Mouse (Mus musculus) limb, embryonic 15.5 days (tissue): ENCODE measurements around the gene Dixdc1. TPM values are rescaled to one million over a fixed set of nuclear protein-coding genes. Genes with fewer than 3 reads are reported as not detected.

Experiments
- ATAC-seq: fragments of 200-750 bp; cut with Nextera tagmentation; 2 replicates; pipeline ENCODE4 v1.8.0; 2017; ENCODE audit warnings: low read depth, moderate TSS enrichment; ENCODE audit not compliant: insufficient number of reproducible peaks, low FRiP score, low TSS enrichment
- H3K27ac ChIP-seq: fragments of 300-500 bp; sonication (generic); 2 replicates; pipeline ENCODE4 v1.5.1; 2015; ENCODE audit warnings: moderate library complexity, mild to moderate bottlenecking, inconsistent platforms
- H3K27me3 ChIP-seq: fragments of 300-500 bp; sonication (generic); 2 replicates; pipeline ENCODE4 v1.6.1; 2015; ENCODE audit warnings: inconsistent platforms
- H3K36me3 ChIP-seq: fragments of 300-500 bp; sonication (generic); 2 replicates; pipeline ENCODE4 v1.6.1; 2015; ENCODE audit warnings: inconsistent platforms
- H3K4me1 ChIP-seq: fragments of 300-500 bp; sonication (generic); 2 replicates; pipeline ENCODE4 v1.6.1; 2015; ENCODE audit warnings: inconsistent platforms
- H3K4me2 ChIP-seq: fragments of 300-500 bp; sonication (generic); 2 replicates; pipeline ENCODE4 v1.6.1; 2015; ENCODE audit warnings: mild to moderate bottlenecking, inconsistent platforms
- H3K4me3 ChIP-seq: fragments of 300-500 bp; sonication (generic); 2 replicates; pipeline ENCODE4 v1.5.1; 2015; ENCODE audit warnings: mild to moderate bottlenecking, inconsistent platforms
- H3K9ac ChIP-seq: fragments of 300-500 bp; sonication (generic); 2 replicates; pipeline ENCODE4 v1.6.1; 2015; ENCODE audit warnings: inconsistent platforms
- H3K9me3 ChIP-seq: fragments of 300-500 bp; sonication (generic); 2 replicates; pipeline ENCODE4 v1.6.1; 2016; ENCODE audit warnings: inconsistent platforms
- WGBS: fragments of 180-500 bp; shearing (Covaris S2); methylation state at CpG from one replicate; pipeline ENCODE4 v1.1.7; 2015; 5-methylcytosine and 5-hydroxymethylcytosine counted together
- polyA plus RNA-seq: library from polyadenylated mRNA; unstranded; fragments of >200 nt; fragmentation: Nextera tagmentation; extraction: Ambion mirVana; gene quantifications from 2 replicates; pipeline ENCODE4 v1.2.1, GENCODE M21; 2015

Dixdc1 gene
- polyA plus RNA-seq, 1 experiment from 2014 or later, result 14.1 TPM

GRCm38 (mm10) chr9:50722451-50722911, 16.8 kb downstream of the Dixdc1 start:
- H3K36me3 ChIP-seq, result no peaks in the 10 kb centered on the region; the same call in 1 of the 2 replicates
- H3K4me1 ChIP-seq, result peaks cover 50% of the 10 kb centered on the region
- WGBS, result 46% methylated on average over 8 of the region's 8 CpGs
- H3K27me3 ChIP-seq, result no peaks in the 10 kb centered on the region
- H3K27ac ChIP-seq, result no peak overlapping the region
- H3K4me2 ChIP-seq, result no peak overlapping the region
- no peak for ATAC-seq
- H3K9ac ChIP-seq, result no peak overlapping the region
- H3K9me3 ChIP-seq, result no peaks in the 10 kb centered on the region
- no peak overlapping the region for H3K4me3 ChIP-seq

GRCm38 (mm10) chr9:50721061-50721460, 18.3 kb downstream of the Dixdc1 start:
- 0 out of 2 replicates have a peak overlapping the region, but pooled peaks have one; percentile 5 for H3K4me2 ChIP-seq
- no peak for ATAC-seq
- H3K4me1 ChIP-seq, result peaks cover 37% of the 10 kb centered on the region
- no peak overlapping the region for H3K4me3 ChIP-seq
- H3K27ac ChIP-seq, result 0 out of 2 replicates have a peak overlapping the region, but pooled peaks have one; percentile 17
- 18% methylated on average over 12 of the region's 12 CpGs for WGBS
- no peaks in the 10 kb centered on the region; the same call in 1 of the 2 replicates for H3K36me3 ChIP-seq
- no peaks in the 10 kb centered on the region for H3K9me3 ChIP-seq
- no peaks in the 10 kb centered on the region for H3K27me3 ChIP-seq
- no peak overlapping the region for H3K9ac ChIP-seq

- 81% methylated on average over 4 of the region's 4 CpGs for WGBS
- ATAC-seq, result no peak
Measured at GRCm38 (mm10) chr9:50718878-50719277, 20.4 kb downstream of the Dixdc1 start.

GRCm38 (mm10) chr9:50714188-50714587, 25.1 kb downstream of the Dixdc1 start:
- H3K36me3 ChIP-seq, result peaks cover 7% of the 10 kb centered on the region
- ATAC-seq, result no peak
- H3K4me2 ChIP-seq, result no peak overlapping the region
- WGBS, result 23% methylated on average over 4 of the region's 4 CpGs
- no peak overlapping the region for H3K9ac ChIP-seq
- H3K9me3 ChIP-seq, result no peaks in the 10 kb centered on the region
- peaks cover 5% of the 10 kb centered on the region for H3K4me1 ChIP-seq
- H3K27me3 ChIP-seq, result no peaks in the 10 kb centered on the region
- H3K27ac ChIP-seq, result no peak overlapping the region
- no peak overlapping the region for H3K4me3 ChIP-seq

More at GRCm38 (mm10) chr9:50718878-50719277, 20.4 kb downstream of the Dixdc1 start:
- H3K27me3 ChIP-seq, result no peaks in the 10 kb centered on the region
- no peaks in the 10 kb centered on the region for H3K9me3 ChIP-seq
- peaks cover 29% of the 10 kb centered on the region for H3K4me1 ChIP-seq
- no peak overlapping the region for H3K4me2 ChIP-seq
- H3K9ac ChIP-seq, result no peak overlapping the region
- H3K36me3 ChIP-seq, result no peaks in the 10 kb centered on the region; the same call in 1 of the 2 replicates
- H3K27ac ChIP-seq, result no peak overlapping the region
- no peak overlapping the region for H3K4me3 ChIP-seq

GRCm38 (mm10) chr9:50711337-50711736, 28.0 kb downstream of the Dixdc1 start:
- Histone ChIP-seq H3K4me2 (no peak overlapping the region), H3K27me3 (no peaks in the 10 kb centered on the region), H3K4me3 (no peak overlapping the region), H3K9me3 (no peaks in the 10 kb centered on the region), H3K9ac (no peak overlapping the region), H3K36me3 (peaks cover 15% of the 10 kb centered on the region), H3K27ac (no peak overlapping the region), H3K4me1 (peaks cover 5% of the 10 kb centered on the region)
- WGBS, result 82% methylated on average over 4 of the region's 4 CpGs
- ATAC-seq, result no peak

GRCm38 (mm10) chr9:50709108-50709507, 30.2 kb downstream of the Dixdc1 start:
- Histone ChIP-seq H3K27me3 (no peaks in the 10 kb centered on the region), H3K9me3 (no peaks in the 10 kb centered on the region), H3K4me3 (no peak overlapping the region), H3K4me1 (peaks cover under 1% of the 10 kb centered on the region; the same call in 1 of the 2 replicates), H3K4me2 (no peak overlapping the region), H3K36me3 (peaks cover 15% of the 10 kb centered on the region), H3K9ac (no peak overlapping the region), H3K27ac (no peak overlapping the region)
- WGBS, result 37% methylated on average over 2 of the region's 2 CpGs
- ATAC-seq, result no peak

GRCm38 (mm10) chr9:50704907-50705306, 34.4 kb downstream of the Dixdc1 start:
- no peak for ATAC-seq
- Histone ChIP-seq H3K4me2 (no peak overlapping the region), H3K9ac (no peak overlapping the region), H3K27ac (no peak overlapping the region), H3K4me3 (no peak overlapping the region), H3K36me3 (peaks cover 27% of the 10 kb centered on the region), H3K9me3 (no peaks in the 10 kb centered on the region), H3K27me3 (peaks cover 6% of the 10 kb centered on the region; the same call in 1 of the 2 replicates), H3K4me1 (no peaks in the 10 kb centered on the region)
- WGBS, result 71% methylated on average over 6 of the region's 6 CpGs

- Histone ChIP-seq H3K4me2 (no peak overlapping the region), H3K4me1 (peaks cover 25% of the 10 kb centered on the region), H3K36me3 (peaks cover 23% of the 10 kb centered on the region), H3K9me3 (no peaks in the 10 kb centered on the region), H3K27ac (no peak overlapping the region), H3K27me3 (peaks cover 8% of the 10 kb centered on the region; the same call in 1 of the 2 replicates), H3K4me3 (no peak overlapping the region), H3K9ac (no peak overlapping the region)
- ATAC-seq, result no peak
- 57% methylated on average over 11 of the region's 11 CpGs for WGBS
Measured at GRCm38 (mm10) chr9:50700921-50701691, 38.2 kb downstream of the Dixdc1 start.

- ATAC-seq, result 0 out of 2 replicates have a peak, but pooled peaks have one; percentile 41
Measured at GRCm38 (mm10) chr9:50698418-50699409, 40.6 kb downstream of the Dixdc1 start.

GRCm38 (mm10) chr9:50697706-50698041, 41.6 kb downstream of the Dixdc1 start:
- no peak; the same call in 1 of the 2 replicates for ATAC-seq
- WGBS, result 4% methylated on average over 12 of the region's 12 CpGs
- Histone ChIP-seq H3K27me3 (peaks cover 8% of the 10 kb centered on the region; the same call in 1 of the 2 replicates), H3K4me2 (peak overlapping the region; percentile 93), H3K9me3 (no peaks in the 10 kb centered on the region), H3K4me1 (peaks cover 25% of the 10 kb centered on the region), H3K4me3 (peak overlapping the region; percentile 50), H3K9ac (no peak overlapping the region; the same call in 1 of the 2 replicates), H3K36me3 (peaks cover 24% of the 10 kb centered on the region), H3K27ac (no peak overlapping the region)

More at GRCm38 (mm10) chr9:50698418-50699409, 40.6 kb downstream of the Dixdc1 start:
- Histone ChIP-seq H3K27me3 (peaks cover 8% of the 10 kb centered on the region; the same call in 1 of the 2 replicates), H3K4me1 (peaks cover 25% of the 10 kb centered on the region), H3K4me2 (peak overlapping the region; percentile 93), H3K9ac (peak overlapping the region; percentile 59), H3K27ac (no peak overlapping the region; the same call in 1 of the 2 replicates), H3K36me3 (peaks cover 29% of the 10 kb centered on the region), H3K9me3 (no peaks in the 10 kb centered on the region), H3K4me3 (peak overlapping the region; percentile 50)
- WGBS, result 1% methylated on average over 55 of the region's 70 CpGs
